Mouse (Mus musculus) heart, postnatal 25 days (tissue): ENCODE measurements around the gene Cd164l2. TPM values are rescaled to one million over a fixed set of nuclear protein-coding genes. Genes with fewer than 3 reads are reported as not detected.
A peak's percentile ranks its signal among the peaks of the same experiment; 100 is the strongest.

Experiments used
- DNase-seq: peaks from one replicate; pipeline ENCODE4 v3.0.0; 2022; ENCODE audit warnings: low spot score
- intact Hi-C: fragments of 180-260 bp; cut with DNase I; formaldehyde crosslinking; loops from one replicate; pipeline ENCODE4 v1.15.1; 2025
- total RNA-seq, 2 experiments: library from RNA; stranded (reverse); gene quantifications; 2 replicates each; pipeline ENCODE4 v1.2.3; 2021

Cd164l2 gene
- total RNA-seq, 2 experiments from 2014 or later, result 0.53 TPM; not detected in 1

DNA sequence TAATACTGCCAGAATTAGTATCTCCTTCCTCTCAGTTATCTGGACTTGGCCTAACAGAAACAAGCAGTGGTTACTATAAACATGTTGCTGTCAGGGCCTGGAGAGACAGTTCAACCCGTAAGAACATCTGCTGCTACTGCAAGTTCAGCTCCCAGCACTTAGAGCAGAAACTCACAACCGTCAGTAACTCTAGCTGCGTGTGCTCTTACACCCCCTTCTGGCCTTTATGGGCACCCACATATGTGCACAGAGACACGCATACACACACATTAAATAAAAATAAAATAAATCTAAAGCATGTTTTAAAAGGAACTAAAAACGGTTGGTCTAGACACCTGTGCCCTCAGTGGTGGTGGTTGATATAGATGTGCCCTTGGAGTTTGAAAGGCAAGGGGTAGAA lies 25.1 kb upstream of the Cd164l2 start:
- no peak for DNase-seq
- intact Hi-C loops, result no loop called here

DNA sequence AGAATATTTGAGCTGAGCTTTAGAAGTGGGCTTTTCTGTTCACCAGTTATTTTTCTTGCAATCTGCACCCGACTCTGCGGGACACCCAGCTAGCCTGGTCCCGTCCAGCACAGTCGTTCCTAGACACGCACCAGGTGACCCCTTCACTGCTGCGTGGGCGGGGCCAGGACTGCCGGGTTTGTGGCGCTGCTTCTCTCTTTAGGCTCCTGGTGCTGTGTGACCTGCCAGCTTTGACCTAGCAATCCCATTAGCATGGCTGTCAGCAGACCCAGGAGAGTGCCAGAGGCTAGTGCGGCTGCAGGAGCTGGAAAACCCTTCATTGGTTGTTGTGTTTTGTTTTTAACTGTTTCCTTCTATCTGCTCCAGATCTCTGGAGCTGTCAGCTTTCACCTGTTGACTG lies 22.5 kb upstream of the Cd164l2 start:
- no peak for DNase-seq
- intact Hi-C loops, result no loop called here

DNA sequence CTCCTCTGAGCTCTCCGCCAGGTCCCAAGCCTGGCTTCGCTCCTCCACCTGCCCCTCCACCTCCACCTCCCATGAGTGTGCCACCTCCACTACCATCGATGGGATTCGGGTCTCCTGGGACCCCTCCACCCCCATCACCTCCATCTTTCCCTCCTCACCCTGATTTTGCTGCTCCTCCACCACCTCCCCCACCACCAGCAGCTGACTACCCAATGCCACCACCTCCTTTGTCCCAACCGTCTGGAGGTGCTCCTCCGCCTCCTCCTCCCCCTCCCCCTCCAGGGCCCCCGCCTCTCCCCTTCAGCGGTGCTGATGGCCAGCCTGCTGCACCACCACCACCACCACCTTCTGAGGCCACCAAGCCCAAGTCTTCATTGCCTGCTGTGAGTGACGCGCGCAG lies 17.4 kb upstream of the Cd164l2 start:
- intact Hi-C loops, result no loop called here
- DNase-seq, result no peak

DNA sequence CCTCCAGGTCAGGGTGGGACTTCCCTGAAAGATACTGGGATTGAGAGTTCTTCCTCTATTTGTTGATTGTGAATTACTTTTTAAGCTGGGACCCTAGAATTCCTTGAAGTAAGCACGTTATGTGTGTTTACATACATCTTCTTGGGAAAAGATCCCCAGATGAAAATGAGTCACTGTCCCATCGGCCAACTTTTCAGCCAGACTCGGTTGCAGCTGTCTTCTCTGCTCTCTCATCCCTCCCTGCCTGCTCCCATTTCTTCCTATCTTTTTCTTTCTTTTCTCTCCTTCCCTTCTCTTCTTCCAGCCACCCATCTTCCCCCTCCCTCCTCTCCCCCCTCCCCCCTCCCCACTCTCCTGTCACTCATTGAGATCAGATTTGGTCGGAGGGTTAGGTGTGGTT lies 16.9 kb upstream of the Cd164l2 start:
- DNase-seq, result no peak
- intact Hi-C loops, result loop anchor here (5.0 kb wide), 1 partner anchor 133 kb away; no protein-coding TSS in a partner anchor

DNA sequence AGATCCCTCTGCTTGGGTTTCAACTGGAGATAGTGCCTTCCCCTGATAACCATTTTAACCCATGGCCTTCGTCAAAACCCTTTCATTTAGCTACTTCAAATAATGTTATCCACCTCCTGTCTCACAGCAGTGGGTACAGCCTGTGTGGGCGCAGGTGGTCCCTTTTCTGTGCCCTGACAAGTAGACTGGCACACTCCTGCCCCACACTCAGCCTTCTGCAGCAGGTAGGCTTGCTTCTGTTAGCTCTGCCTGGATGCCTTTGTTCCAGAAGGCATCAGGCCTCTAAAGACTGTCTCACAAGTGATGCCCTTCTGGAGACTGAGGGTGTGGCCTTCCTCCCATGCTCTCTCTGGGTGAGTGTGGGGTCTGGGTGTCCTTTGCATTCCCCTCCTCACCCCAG lies 15.8 kb upstream of the Cd164l2 start:
- intact Hi-C loops, result loop anchor here (5.0 kb wide), 1 partner anchor 134 kb away; no protein-coding TSS in a partner anchor
- no peak for DNase-seq

DNA sequence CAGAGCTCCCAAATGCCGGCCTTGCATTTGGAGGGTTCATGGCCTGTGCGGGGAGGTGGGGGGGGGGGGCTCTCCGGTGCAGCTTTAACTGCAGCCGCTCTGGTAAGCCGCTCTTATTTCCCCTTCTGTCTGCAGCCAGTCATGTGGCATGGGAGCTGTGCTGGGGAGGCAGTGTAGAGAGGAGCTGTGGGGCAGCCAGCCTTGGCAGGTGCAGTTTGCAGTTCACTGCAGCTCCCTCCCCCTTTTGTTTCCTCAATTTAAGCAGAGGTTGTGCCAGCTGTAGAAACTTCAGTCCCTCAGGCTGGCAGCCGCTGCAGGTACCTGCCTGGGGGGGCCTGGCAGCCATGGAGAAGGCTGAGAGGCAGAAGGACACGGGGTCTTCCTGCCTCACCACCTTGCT lies 15.1 kb upstream of the Cd164l2 start:
- intact Hi-C loops, result loop anchor here (5.0 kb wide), 1 partner anchor 135 kb away; no protein-coding TSS in a partner anchor
- DNase-seq, result no peak

DNA sequence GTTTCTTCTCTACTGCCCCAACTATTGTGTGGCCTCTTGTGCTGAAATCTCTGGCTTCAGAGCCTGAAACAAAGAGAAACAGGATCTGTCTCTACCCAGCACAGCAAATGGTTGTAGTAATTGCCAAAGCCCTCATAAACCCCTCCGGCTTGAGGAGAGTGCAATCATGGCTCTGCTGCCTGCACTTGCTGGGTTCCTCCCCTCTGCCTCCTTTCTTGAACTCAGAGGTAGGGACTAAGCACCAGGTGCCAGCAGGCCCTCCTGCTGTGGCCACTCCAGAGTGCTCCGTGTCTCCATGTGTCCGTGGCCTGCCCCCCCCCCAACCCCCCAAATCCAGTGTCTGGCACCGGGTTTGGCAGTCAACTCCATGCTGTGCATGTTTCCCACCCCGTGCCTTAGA lies 14.6 kb upstream of the Cd164l2 start:
- no peak for DNase-seq
- intact Hi-C loops, result loop anchor here (5.0 kb wide), 1 partner anchor 135 kb away; no protein-coding TSS in a partner anchor

DNA sequence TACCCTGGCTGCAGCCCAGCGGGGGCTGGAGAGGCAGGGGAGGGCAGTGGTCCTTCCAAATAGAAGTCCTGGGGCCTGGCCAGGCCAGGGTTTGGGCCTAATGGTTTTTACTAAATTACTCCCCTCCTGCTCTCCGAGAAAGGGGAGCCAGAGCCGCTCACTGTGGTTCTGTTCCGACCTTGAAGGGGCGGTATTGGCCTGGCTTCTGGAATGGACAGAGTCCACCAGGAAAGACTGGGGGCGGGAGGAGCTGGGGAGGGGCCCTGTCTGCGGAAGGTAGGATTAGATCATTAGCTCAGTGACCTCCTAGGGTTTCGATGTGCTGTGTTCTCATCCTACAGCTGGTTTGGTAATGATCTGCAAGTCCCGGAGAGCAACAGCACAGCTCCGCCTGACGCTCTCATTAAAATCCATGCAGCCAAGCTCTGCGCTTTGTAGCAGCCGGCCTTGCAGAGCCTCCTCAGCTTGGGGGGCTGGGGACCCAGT lies 14.1 kb upstream of the Cd164l2 start:
- DNase-seq, result no peak
- intact Hi-C loops, result loop anchor here (5.0 kb wide), 1 partner anchor 136 kb away; no protein-coding TSS in a partner anchor

DNA sequence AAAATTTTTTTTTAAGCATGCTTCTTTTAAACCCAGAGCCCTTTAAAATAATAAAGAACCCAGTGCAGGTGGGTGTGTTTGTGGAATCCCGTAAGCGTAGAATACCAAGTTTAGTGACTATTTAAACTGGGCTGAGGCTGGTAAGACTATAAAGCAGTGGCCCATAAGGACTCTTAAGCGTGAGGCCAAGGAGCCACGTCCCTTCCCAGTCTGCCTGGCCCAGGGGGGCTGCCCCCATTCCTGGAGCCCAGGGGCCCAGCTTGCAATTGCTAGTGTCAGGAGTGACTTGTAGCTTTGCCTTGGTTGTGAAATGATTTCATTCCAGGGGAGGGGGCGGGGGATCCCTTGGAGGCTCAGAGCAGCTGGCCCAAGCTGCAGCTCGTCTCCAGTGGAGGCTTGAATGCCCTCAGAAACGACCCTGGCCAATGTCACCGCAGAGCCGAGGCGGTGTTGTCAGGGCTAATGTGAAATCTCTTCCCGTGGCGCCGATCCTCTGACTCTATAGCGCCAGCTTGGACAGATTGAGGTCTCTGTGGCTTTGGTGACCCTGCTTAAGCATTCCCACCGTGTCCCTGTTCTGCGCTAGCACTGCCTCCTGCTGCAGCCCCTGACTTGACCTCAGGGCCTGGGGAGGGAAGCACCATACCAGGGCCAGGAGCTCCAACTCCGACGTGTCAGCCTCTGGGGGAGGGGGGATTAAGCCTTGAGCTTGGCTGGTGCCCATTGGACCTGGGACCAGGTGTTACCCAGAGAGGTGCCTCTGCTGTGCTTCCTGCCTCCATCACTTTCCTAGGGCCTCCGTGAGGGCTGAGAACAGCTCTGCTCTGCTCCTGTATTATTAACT lies 13.4 kb upstream of the Cd164l2 start:
- no peak for DNase-seq
- intact Hi-C loops, result loop anchor here (5.0 kb wide), 1 partner anchor 136 kb away; no protein-coding TSS in a partner anchor

DNA sequence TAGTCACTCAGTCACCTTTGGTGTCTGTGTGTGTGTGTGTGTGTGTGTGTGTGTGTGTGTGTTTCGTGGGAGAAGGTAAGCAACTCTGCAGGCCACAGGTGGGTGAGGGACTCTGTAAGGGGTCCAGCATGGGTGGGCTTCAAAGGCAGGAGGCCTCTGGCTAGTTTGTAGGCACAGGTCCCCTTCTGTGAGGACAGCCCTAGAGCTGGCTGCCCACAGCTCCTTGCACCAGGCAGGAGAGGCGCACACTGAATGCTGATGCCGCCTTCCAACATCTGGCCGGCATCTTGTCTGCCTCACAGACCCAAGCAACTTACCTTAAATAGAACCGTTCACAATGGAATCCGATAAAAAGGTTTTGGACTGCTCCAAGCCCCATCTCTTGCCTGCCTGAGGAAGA lies 12.2 kb upstream of the Cd164l2 start:
- intact Hi-C loops, result loop anchor here (5.0 kb wide), 1 partner anchor 137 kb away; no protein-coding TSS in a partner anchor
- no peak for DNase-seq

DNA sequence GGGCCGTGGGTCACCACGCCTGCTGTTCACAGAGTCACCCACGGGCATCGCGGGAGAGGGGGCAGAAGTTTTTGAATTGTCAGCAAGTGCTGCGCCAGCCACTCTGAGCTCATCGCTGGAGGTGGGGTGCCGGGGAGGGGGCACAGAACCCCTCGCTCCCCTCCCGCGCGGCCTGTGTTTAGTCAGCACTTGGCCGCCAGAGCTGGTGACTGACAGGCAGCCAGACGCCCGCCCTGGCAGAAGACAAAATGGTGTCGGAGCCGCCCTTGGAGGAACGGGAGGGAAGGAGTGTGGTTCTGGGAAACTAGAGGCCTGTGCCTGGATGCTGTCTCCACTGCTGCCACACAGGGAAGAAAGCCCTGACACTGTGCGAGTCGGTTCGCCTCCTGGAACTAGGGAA lies 11.6 kb upstream of the Cd164l2 start:
- DNase-seq, result peak; percentile 58
- intact Hi-C loops, result no loop called here

DNA sequence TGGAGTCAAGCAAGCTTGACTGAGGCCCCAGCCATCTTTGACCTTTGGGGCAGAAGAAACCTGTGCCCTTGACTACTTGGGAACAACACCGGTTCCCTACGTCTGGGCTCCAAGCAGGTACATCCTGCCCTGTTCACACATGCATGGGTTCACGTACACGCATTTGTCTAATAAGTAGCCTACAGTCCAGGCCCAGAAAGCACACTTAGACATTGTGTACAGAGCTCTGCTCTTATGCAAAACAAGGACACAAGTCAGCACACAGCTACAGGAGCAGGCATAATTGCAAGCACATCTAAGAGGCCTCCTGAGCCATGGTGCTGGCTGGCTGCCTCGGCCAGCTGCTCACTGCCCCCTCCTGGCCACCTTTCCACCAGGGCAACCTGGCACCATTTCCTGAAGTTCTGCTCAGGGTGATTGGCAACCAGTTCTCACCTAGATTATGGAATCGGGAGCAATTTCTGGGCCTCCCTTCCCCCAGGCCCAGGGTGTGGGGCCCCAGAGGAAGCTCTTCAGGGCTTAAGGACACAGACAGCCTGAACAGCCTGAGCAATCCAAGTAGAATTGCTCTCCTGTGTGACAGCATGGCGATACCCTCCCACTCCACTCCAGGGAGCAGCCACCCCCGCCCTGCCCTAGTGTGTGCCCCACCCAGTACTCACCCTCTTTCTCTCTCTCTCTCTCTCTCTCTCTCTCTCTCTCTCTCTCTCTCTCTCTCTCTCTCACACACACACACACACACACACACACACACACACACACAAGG lies 10.7 kb upstream of the Cd164l2 start:
- peak; percentile 46 for DNase-seq
- intact Hi-C loops, result no loop called here

DNA sequence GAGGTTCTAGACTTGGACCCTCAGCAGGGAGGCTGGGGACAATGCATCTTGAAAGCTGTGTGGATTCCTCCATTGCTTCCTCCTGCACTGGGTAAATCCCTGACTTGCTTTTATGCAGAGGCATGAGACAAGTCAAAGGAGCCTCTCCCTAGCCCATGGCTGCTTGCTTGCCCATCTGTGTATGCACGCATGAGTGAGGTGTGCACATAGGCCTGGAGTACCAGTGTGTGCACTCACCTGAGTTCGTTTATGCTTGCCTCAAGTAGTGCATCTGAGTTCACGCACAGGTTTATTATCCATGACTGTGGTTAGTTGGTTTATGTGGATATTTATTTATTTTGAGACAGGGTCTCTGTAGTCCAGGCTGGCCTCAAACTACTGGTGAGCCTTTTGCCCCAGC lies 9.7 kb upstream of the Cd164l2 start:
- intact Hi-C loops, result no loop called here
- no peak for DNase-seq

DNA sequence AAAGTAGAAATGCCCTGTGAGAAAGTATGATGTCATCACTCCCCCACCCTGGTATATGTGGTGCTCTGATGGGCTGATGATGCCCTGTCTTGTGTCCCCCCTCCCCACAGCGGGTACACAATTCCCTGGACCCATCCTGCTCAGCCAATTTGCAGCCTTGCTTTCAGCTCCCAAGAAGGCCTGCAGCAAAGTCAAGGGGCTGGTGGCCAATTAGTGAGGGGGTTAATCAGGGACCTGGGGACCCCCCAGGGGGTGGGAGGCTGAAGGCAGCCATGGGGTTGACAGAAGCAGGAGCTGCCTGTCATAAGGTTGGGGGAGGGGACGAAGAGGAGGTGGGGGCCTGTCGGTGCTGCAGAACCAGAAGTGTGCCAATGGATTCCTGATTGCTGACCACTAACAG lies 8.3 kb upstream of the Cd164l2 start:
- DNase-seq, result no peak
- intact Hi-C loops, result no loop called here

DNA sequence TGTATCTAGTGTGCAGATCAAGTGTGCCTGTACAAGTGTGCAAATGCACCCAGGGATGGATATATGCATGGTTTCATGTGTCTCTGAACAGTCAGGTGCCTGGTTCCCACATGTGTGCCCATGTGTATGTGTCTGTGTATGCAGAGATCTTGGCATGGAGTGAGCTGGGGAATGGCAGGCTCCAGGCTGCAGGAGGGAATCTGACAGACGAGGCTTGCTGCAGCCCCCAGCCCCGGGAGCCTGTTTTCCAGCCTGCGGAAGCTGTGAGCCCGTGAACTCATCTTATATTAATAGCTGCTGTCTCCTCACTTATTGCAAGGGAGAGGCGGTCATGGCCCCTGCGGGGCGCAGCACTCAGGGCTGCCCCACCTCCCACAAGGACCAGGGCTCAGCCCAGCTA lies 7.6 kb upstream of the Cd164l2 start:
- intact Hi-C loops, result no loop called here
- no peak for DNase-seq

DNA sequence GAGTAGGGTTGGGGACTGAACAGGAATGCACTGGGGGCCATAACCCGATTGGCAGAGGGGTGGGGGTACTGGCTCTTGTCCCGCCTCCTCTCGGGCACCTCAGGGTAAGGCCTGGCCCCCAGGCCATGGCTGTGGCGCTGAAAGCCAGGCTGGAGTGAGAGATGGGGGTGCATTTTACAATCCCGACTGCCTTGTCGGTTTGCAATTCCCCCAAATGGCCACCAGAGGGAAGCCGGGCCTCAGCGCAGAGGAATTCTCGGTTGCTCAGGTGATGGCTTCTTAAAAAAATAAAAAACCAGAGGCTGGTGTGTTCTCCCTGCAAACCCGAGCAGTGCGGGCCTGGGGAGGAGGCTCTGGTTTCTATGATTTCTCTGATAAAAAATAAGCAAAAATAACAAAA lies 2.6 kb upstream of the Cd164l2 start:
- DNase-seq, result no peak

DNA sequence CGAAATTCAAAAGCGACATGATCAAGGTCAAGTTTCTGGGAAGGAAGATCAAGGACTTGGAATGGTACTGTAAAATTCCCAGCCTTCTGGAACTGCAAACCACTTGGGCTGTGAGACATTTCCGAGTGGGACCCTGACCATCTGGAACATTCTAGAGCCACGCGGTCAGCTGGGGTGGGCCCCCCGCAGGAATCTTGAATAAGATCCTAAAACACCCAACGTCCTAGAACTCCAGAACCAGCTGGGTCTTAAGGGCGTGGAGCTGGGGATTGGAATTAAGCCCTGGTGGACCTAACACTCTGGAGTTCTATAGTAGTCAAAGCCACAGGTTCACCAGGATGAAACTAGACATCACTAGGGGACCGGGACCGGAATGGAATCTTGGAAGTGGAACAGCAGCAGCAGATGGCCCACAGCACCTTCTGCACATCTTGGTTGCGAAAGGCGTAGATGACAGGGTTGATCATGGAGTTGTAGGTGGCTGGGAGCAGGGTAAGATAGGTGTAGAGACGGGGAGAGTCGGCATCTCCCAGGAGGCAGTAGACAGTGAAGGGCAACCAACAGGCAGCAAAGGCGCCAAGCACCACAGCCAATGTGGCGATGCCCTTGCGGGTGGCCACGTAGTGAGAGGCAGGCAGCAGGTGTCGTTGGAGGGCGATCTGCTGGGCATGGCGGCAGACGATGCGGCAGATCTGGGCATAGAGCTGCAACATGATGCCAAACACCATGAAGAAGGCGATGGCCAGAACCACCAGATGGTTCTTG lies 1.7 kb upstream of the Cd164l2 start:
- no peak for DNase-seq
- intact Hi-C loops, result loop anchor here (10.0 kb wide), 1 partner anchor 265 kb away; no protein-coding TSS in a partner anchor

More for the DNA sequence above, 2.6 kb upstream of the Cd164l2 start:
- intact Hi-C loops, result no loop called here

DNA sequence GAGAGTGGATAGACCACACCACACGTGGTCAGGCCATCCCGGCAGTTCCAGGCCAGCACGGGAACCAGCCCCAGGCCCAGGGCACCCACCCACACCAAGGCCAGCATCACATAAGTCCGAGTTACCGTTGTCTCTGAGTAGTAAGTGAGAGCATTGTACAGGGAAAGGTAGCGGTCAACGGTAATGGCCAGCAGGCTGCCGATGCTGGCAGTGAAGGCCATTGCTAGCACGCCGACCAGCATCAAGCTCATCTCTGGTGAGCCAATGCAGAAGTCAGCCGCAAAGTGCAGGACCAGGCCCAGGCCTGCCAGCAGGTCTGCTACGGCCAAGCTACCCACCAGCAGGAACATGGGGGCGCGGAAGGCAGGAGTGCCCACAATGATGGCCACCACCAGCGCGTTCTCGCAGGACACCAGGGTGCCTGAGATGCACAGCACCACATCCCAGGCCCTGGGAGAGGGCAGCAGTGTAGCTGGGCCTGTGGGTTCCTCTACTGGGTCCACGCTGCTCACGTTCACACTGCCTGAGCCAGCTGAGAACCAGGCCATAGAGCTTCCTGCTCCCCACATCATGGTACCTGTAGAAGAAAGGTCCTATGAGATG lies 1.0 kb upstream of the Cd164l2 start:
- DNase-seq, result no peak
- intact Hi-C loops, result loop anchor here (10.0 kb wide), 1 partner anchor 266 kb away; no protein-coding TSS in a partner anchor

DNA sequence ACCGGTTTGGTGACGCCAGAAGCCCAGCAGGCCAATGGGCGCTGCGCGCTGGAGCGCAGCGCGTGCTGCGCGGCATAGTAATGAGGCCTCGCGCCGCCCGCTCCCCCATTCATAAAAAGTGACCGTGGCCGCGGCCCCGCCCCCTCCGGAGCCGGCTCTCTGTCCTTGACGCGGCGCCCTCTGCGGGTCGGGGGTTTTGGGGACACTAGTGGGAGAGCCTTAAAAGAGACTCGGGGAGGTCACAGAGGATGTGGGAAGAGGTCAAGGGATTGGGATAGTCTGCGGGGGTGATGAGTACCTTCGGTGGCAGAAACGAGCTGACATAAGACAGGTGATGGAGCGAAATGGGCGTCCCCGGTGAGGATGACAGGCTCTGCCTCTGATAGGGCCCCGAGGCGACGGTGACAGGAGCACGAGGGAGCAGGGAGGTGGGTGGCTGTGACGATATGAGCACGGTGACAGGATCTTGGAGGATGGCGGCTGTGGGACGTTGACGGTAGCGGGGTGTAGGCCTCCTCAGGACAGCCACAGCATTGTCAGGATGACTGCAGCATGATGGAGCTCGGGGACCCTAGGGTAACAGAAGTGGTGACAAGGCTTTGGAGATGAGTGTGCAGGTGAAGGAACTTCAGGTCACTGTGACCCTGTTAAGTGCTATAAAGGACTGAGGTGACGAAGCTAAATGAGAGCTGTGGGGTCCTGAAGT lies 784 bp downstream of the Cd164l2 start:
- peak; percentile 69 for DNase-seq

More for the DNA sequence above, 784 bp downstream of the Cd164l2 start:
- intact Hi-C loops, result loop anchor here (10.0 kb wide), 1 partner anchor 268 kb away; no protein-coding TSS in a partner anchor
